Mouse (Mus musculus): ENCODE results near the gene Ache. TPM values are rescaled to one million over a fixed set of nuclear protein-coding genes. Genes with fewer than 3 reads are reported as not detected.
"Not testable (repeated sequence)": the region's sequence is repeated elsewhere in the genome, so short reads cannot be mapped to it uniquely, and the experiment has no call there.

Ache gene
- 5.9 and 7.1 TPM in 2 replicates for polyA plus RNA-seq (2016; fragmentation: Nextera tagmentation; extraction: Ambion mirVana)

GRCm38 (mm10) chr5:137287032-137287952 is at the start of gene Ache:
Gene Ache (plus strand): TSS chr5:137287519.
- H3K27me3 ChIP-seq (ENCODE audit: insufficient read depth, poor library complexity, severe bottlenecking): peaks cover 55% of the 10 kb centered on the region
- no peaks in the 10 kb centered on the region for H3K36me3 ChIP-seq
- H3K27ac ChIP-seq: peak within 1 kb of the TSS; percentile 83
- H3K9me3 ChIP-seq: no peaks in the 10 kb centered on the region
- H3K4me3 ChIP-seq: peak within 1 kb of the TSS; percentile 62
- WGBS: 1% methylated on average over 40 of the region's 40 CpGs
- DNase-seq (ENCODE audit: low spot score): peak; percentile 70
- peaks cover 43% of the 10 kb centered on the region for H3K4me1 ChIP-seq (replicated peaks)

- Histone ChIP-seq H3K27ac (no peak overlapping the region), H3K9me3 (no peaks in the 10 kb centered on the region), H3K27me3 (ENCODE audit: insufficient read depth, poor library complexity, severe bottlenecking) (no peaks in the 10 kb centered on the region), H3K4me3 (no peak overlapping the region), H3K4me1 (replicated peaks) (peaks cover 11% of the 10 kb centered on the region), H3K36me3 (no peaks in the 10 kb centered on the region)
- WGBS: 89% methylated on average over 14 of the region's 14 CpGs
- DNase-seq (ENCODE audit: low spot score): no peak
Observed at GRCm38 (mm10) chr5:137263897-137264720, 23.2 kb upstream of the Ache start.

- DNase-seq (ENCODE audit: low spot score): no peak
- no peaks in the 10 kb centered on the region for H3K9me3 ChIP-seq
- H3K27ac ChIP-seq: no peak overlapping the region
- WGBS: 91% methylated on average over 11 of the region's 11 CpGs
- no peak overlapping the region for H3K4me3 ChIP-seq
- H3K27me3 ChIP-seq (ENCODE audit: insufficient read depth, poor library complexity, severe bottlenecking): no peaks in the 10 kb centered on the region
- peaks cover 11% of the 10 kb centered on the region for H3K4me1 ChIP-seq (replicated peaks)
- H3K36me3 ChIP-seq: no peaks in the 10 kb centered on the region
Observed at GRCm38 (mm10) chr5:137264787-137265186, 22.5 kb upstream of the Ache start.

DNA sequence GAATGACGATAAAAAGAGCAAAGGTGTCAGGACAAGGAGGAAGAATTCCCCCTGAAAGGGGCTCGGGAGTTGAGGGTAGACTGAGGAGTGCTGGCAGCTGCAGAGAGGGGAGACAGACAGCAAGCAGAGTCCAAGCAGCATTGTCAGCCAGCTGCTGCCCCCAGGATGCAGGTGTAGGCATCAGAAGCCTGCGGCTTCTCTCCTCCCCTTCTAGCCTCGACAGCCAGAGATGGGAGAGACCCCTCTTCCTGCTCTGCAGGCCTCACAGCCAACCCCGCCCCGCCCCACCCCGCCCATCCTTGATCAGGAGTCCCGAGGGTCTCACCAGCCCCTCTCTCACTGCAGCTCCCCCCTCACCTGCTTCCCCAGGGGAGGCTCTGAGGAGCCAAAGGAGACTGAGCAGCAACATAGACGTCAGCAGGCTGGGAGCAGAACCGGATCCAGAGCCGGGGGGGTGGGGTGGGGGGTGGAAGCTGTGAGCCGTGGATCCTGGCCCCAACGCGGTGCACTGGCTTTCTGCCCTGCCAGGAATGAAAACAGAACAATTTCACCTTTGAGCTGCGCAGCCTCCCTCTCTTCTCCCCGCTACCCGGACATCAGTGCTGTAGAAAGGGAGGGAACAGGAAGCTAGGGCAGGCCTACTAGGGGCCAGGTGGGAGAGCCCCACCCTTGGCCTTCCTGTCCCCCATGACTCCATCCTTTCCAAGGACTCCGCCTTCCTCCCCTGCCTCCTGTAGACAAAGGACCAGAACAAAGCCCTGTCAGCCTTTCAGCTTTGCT is 19.0 kb upstream of the Ache start:
- no peak for DNase-seq (ENCODE audit: low spot score)
- peak overlapping the region; percentile 11 for H3K4me3 ChIP-seq
- no peaks in the 10 kb centered on the region for H3K36me3 ChIP-seq
- peak overlapping the region; percentile 80 for H3K27ac ChIP-seq
- WGBS: 24% methylated on average over 18 of the region's 18 CpGs
- peaks cover 11% of the 10 kb centered on the region for H3K4me1 ChIP-seq (replicated peaks)
- no peaks in the 10 kb centered on the region for H3K27me3 ChIP-seq (ENCODE audit: insufficient read depth, poor library complexity, severe bottlenecking)
- peaks cover 6% of the 10 kb centered on the region for H3K9me3 ChIP-seq

DNA sequence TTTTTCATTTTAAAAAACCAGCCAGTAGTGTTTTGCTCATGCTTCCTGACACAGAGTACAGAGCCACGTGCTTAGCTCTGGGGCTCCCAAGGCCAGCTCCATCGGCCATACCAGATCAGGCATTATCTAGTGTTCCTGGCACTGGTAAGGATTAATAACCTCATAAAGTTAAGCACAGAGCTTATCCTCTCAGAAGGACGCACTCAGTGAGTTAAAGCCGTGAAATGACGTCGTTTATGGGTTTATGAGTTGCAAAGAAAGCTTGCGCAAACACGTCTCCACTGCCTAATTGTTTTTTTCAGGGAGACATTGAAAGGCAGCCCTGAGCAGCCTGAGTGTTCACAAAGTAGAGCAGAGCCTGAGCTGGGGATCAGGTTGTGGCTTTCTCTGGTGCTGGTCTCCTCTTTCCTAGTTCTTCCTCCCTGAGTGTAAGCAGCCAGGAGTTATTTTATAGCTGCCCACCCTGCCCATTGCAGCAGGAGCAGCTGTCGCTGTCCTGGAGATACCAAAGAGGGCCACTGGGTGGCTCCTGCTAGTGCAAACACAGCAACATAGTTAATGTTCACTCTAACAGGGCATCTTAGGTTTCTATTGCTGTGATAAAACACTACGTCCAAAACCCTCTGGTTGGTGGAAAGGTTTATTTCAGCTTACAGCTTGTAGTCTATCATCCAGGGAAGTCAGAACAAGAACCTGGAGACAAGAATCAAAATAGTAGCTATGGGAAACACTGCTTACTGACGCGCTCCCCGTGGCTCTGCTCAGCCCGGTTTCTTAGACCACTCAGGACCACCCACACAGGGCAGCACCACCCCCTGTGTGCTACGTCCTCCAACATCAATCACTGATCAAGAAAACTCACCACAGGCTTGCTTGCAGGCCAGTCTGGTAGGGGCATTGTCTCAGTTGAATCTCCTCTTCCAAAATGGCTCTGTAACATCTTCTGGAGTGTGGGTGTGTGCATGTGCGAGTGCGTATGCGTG is 9.7 kb upstream of the Ache start:
- peaks cover 12% of the 10 kb centered on the region for H3K9me3 ChIP-seq
- H3K27ac ChIP-seq: no peak overlapping the region
- peaks cover 7% of the 10 kb centered on the region; the same call in 1 of the 2 replicates for H3K4me1 ChIP-seq (replicated peaks)
- H3K36me3 ChIP-seq: no peaks in the 10 kb centered on the region
- 65% methylated on average over 18 of the region's 18 CpGs for WGBS
- no peaks in the 10 kb centered on the region for H3K27me3 ChIP-seq (ENCODE audit: insufficient read depth, poor library complexity, severe bottlenecking)
- DNase-seq (ENCODE audit: low spot score): peak; percentile 40
- no peak overlapping the region for H3K4me3 ChIP-seq

- not testable (repeated sequence) for H3K36me3 ChIP-seq; H3K4me3 ChIP-seq; H3K27ac ChIP-seq; H3K9me3 ChIP-seq; DNase-seq (ENCODE audit: low spot score)
- 80% methylated on average over 6 of the region's 6 CpGs for WGBS
- Histone ChIP-seq H3K4me1 (replicated peaks) (peaks cover 31% of the 10 kb centered on the region), H3K27me3 (ENCODE audit: insufficient read depth, poor library complexity, severe bottlenecking) (peaks cover 26% of the 10 kb centered on the region)
Observed at GRCm38 (mm10) chr5:137284411-137284810, 2.9 kb upstream of the Ache start.

GRCm38 (mm10) chr5:137285045-137285444 is 2.3 kb upstream of the Ache start:
- H3K27me3 ChIP-seq (ENCODE audit: insufficient read depth, poor library complexity, severe bottlenecking): peaks cover 32% of the 10 kb centered on the region
- H3K4me1 ChIP-seq (replicated peaks): peaks cover 35% of the 10 kb centered on the region
- WGBS: 68% methylated on average over 5 of the region's 5 CpGs
- DNase-seq (ENCODE audit: low spot score): peak; percentile 31
- no peak overlapping the region for H3K4me3 ChIP-seq
- H3K9me3 ChIP-seq: no peaks in the 10 kb centered on the region
- H3K36me3 ChIP-seq: no peaks in the 10 kb centered on the region
- no peak overlapping the region for H3K27ac ChIP-seq

DNA sequence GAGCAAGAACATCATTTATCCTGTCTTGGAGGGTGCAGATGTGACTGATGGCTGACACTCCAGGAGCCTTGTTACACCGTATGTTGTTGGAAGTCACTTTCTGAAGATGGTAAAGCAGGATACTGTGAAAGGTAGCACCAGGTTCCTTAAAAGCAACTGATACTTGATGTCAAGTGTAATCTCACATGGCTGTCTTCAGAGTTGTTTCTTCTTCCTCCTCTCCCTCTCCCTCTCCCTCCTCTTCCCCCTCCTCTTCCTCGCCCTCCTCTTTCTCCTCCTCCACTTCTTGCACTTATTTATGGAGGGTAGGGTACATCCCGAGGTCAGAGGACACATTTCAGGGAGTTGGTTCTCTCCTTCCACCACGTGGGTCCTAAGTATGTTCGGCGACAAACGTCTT is 1.3 kb upstream of the Ache start:
- Histone ChIP-seq H3K9me3 (no peaks in the 10 kb centered on the region), H3K27me3 (ENCODE audit: insufficient read depth, poor library complexity, severe bottlenecking) (peaks cover 42% of the 10 kb centered on the region), H3K27ac (no peak overlapping the region), H3K4me3 (no peak overlapping the region), H3K4me1 (replicated peaks) (peaks cover 41% of the 10 kb centered on the region), H3K36me3 (no peaks in the 10 kb centered on the region)
- no peak for DNase-seq (ENCODE audit: low spot score)
- 57% methylated on average over 7 of the region's 7 CpGs for WGBS

DNA sequence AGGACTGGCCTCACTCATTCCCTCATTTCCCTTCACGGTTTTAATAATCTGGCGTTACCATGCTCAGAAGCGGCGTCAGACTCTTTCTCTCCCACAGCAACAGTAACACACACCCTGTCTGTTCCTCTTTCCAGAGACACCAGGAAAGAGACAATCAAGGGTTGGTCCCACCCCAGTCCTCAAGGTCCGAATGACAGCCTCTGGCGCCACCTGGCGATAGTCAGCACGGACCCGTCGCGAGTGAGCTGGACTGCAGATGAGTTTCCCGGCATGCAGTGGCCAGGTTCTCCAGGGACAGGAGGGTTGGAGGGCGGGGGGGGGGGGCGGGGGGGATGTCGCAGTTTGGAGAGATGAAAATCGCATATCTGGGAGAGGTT is 676 bp upstream of the Ache start:
- Histone ChIP-seq H3K9me3 (no peaks in the 10 kb centered on the region), H3K27ac (peak overlapping the region; percentile 83), H3K27me3 (ENCODE audit: insufficient read depth, poor library complexity, severe bottlenecking) (peaks cover 48% of the 10 kb centered on the region), H3K4me1 (replicated peaks) (peaks cover 43% of the 10 kb centered on the region), H3K36me3 (no peaks in the 10 kb centered on the region), H3K4me3 (peak overlapping the region; percentile 62)
- peak; percentile 92 for DNase-seq (ENCODE audit: low spot score)
- WGBS: 1% methylated on average over 16 of the region's 16 CpGs

GRCm38 (mm10) chr5:137287953-137288743 is 829 bp downstream of the Ache start:
- DNase-seq (ENCODE audit: low spot score): peak; percentile 43
- Histone ChIP-seq H3K27me3 (ENCODE audit: insufficient read depth, poor library complexity, severe bottlenecking) (peaks cover 63% of the 10 kb centered on the region), H3K9me3 (no peaks in the 10 kb centered on the region), H3K36me3 (no peaks in the 10 kb centered on the region), H3K4me1 (replicated peaks) (peaks cover 51% of the 10 kb centered on the region), H3K27ac (peak overlapping the region; percentile 83), H3K4me3 (peak overlapping the region; percentile 62)
- WGBS: under 1% methylated on average over 64 of the region's 65 CpGs

DNA sequence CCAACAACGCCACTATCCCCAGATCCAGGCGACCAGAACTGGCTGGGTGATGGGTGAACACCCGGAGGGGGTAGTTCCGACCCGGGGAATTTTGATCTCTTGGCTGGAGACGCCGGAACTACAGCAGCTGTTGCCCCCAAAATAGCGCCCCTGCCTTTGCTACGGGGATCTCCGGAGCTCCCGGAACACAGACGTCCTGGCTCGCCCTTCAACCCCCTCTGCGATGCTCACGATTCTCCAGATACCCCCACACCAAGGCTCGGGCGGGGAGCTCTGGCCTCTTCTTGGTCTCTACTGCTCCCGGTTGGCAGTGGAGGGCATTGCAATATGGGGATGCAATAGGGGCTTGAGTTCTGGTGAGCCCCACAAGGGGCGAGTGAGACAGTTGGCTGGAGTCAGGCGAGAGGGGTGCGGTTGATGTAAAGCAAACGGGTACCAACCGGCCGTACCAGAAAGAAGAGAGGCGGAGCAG is 1.7 kb downstream of the Ache start:
- peaks cover 60% of the 10 kb centered on the region for H3K4me1 ChIP-seq (replicated peaks)
- H3K27ac ChIP-seq: peak overlapping the region; percentile 83

More for the DNA sequence above, 1.7 kb downstream of the Ache start:
- peaks cover 65% of the 10 kb centered on the region for H3K27me3 ChIP-seq (ENCODE audit: insufficient read depth, poor library complexity, severe bottlenecking)
- H3K4me3 ChIP-seq: peak overlapping the region; percentile 62
- DNase-seq (ENCODE audit: low spot score): peak; percentile 61
- 3% methylated on average over 25 of the region's 25 CpGs for WGBS
- no peaks in the 10 kb centered on the region for H3K9me3 ChIP-seq
- no peaks in the 10 kb centered on the region for H3K36me3 ChIP-seq
